Mouse (Mus musculus) MEL (cell line): Measurements from ENCODE around the gene Fam173a. TPM values are rescaled to one million over a fixed set of nuclear protein-coding genes. Genes with fewer than 3 reads are reported as not detected.

Experiments
- DNase-seq: peaks from one replicate; pipeline ENCODE4 v3.0.0; 2011; ENCODE audit warnings: low read depth, low spot score
- H3K27ac ChIP-seq: 2 replicates; pipeline ENCODE4 v1.5.1; 2012; ENCODE audit warnings: low read depth, mild to moderate bottlenecking, control low read depth, low read length, moderate library complexity; ENCODE audit not compliant: control insufficient read depth
- H3K27me3 ChIP-seq, 2 experiments: fragments of 150-350 bp in 1 of 2; sonication (generic) in 1 of 2; 2 replicates each; pipeline ENCODE4 v1.6.1; 2012; ENCODE audit warnings: low read length in 2 of 2, mild to moderate bottlenecking in 2 of 2, improper control_type of control experiment in 1 of 2, moderate library complexity in 1 of 2; ENCODE audit not compliant: insufficient read depth in 2 of 2, control insufficient read depth in 1 of 2
- H3K36me3 ChIP-seq, 2 experiments: 2 replicates each; pipeline ENCODE4 v1.6.1; 2012 to 2014; ENCODE audit warnings: low read length in 2 of 2, improper control_type of control experiment in 1 of 2, inconsistent platforms in 1 of 2, mild to moderate bottlenecking in 1 of 2; ENCODE audit not compliant: insufficient read depth in 2 of 2, control insufficient read depth in 1 of 2
- H3K4me1 ChIP-seq, 2 experiments: fragments of 150-350 bp in 1 of 2; sonication (generic) in 1 of 2; 2 replicates each; pipeline ENCODE4 v1.6.1; 2012; ENCODE audit warnings: low read length in 2 of 2, improper control_type of control experiment in 1 of 2, mild to moderate bottlenecking in 1 of 2; ENCODE audit not compliant: insufficient read depth in 2 of 2, control insufficient read depth in 1 of 2
- H3K4me3 ChIP-seq, 2 experiments: fragments of 150-350 bp in 1 of 2; sonication (generic) in 1 of 2; 2 replicates each; pipeline ENCODE4 v1.5.1; 2012; ENCODE audit warnings: low read depth in 2 of 2, low read length in 2 of 2, mild to moderate bottlenecking in 2 of 2, moderate library complexity in 2 of 2, control low read depth in 1 of 2, improper control_type of control experiment in 1 of 2; ENCODE audit not compliant: control insufficient read depth in 1 of 2, insufficient read depth in 1 of 2
- H3K79me2 ChIP-seq: 2 replicates; pipeline ENCODE4 v1.6.1; 2012; ENCODE audit warnings: mild to moderate bottlenecking, low read length, moderate library complexity; ENCODE audit not compliant: control insufficient read depth, poor library complexity, insufficient read depth
- H3K9ac ChIP-seq: 2 replicates; pipeline ENCODE4 v1.6.1; 2012; ENCODE audit warnings: low read depth, mild to moderate bottlenecking, control low read depth, low read length, moderate library complexity; ENCODE audit not compliant: control insufficient read depth, poor library complexity, severe bottlenecking
- H3K9me3 ChIP-seq: fragments of 150-350 bp; sonication (generic); replicated peaks from 2 replicates; pipeline ENCODE4 v1.6.1; 2012; ENCODE audit warnings: mild to moderate bottlenecking, low read length, improper control_type of control experiment, moderate library complexity; ENCODE audit not compliant: insufficient read depth
- CHD1 ChIP-seq: IDR thresholded peaks from 2 replicates; pipeline ENCODE4 v1.6.1; 2012; ENCODE audit warnings: low read depth, mild to moderate bottlenecking, inconsistent platforms, low read length, improper control_type of control experiment
- CHD2 ChIP-seq: IDR thresholded peaks from 2 replicates; pipeline ENCODE4 v1.6.1; 2011; ENCODE audit warnings: low read length, improper control_type of control experiment
- CTCF ChIP-seq, 3 experiments: IDR thresholded peaks in 2 of 3; conservative IDR thresholded peaks in 1 of 3; 2 replicates each; pipeline ENCODE4 v1.5.1; 2011 to 2012; ENCODE audit warnings: low read length in 3 of 3, low read depth in 2 of 3, mild to moderate bottlenecking in 2 of 3, improper control_type of control experiment in 1 of 3, inconsistent platforms in 1 of 3, mixed read lengths in 1 of 3, moderate library complexity in 1 of 3; ENCODE audit not compliant: control insufficient read depth in 1 of 3, insufficient read depth in 1 of 3, poor library complexity in 1 of 3, severe bottlenecking in 1 of 3
- ELF1 ChIP-seq: IDR thresholded peaks from 2 replicates; pipeline ENCODE4 v1.6.1; 2014; ENCODE audit warnings: low read depth, mild to moderate bottlenecking, inconsistent platforms, low read length, improper control_type of control experiment, moderate library complexity
- ETS1 ChIP-seq: IDR thresholded peaks from 2 replicates; pipeline ENCODE4 v1.6.1; 2012; ENCODE audit warnings: low read depth, mild to moderate bottlenecking, inconsistent platforms, low read length, improper control_type of control experiment, moderate library complexity
- GATA1 ChIP-seq: IDR thresholded peaks from 2 replicates; pipeline ENCODE4 v1.6.1; 2011; ENCODE audit warnings: low read depth, low read length, improper control_type of control experiment
- HCFC1 ChIP-seq: IDR thresholded peaks from 2 replicates; pipeline ENCODE4 v1.6.1; 2012; ENCODE audit warnings: low read depth, mild to moderate bottlenecking, inconsistent platforms, low read length, improper control_type of control experiment, moderate library complexity
- JUND ChIP-seq: IDR thresholded peaks from 2 replicates; pipeline ENCODE4 v1.6.1; 2011; ENCODE audit warnings: low read depth, mild to moderate bottlenecking, improper control_type of control experiment, low read length
- KAT2A ChIP-seq: conservative IDR thresholded peaks from 2 replicates; pipeline ENCODE4 v1.6.1; 2012; ENCODE audit warnings: low read depth, low read length, improper control_type of control experiment, inconsistent platforms
- MAZ ChIP-seq: IDR thresholded peaks from 2 replicates; pipeline ENCODE4 v1.6.1; 2012; ENCODE audit warnings: low read depth, mild to moderate bottlenecking, inconsistent platforms, low read length, improper control_type of control experiment
- RAD21 ChIP-seq: IDR thresholded peaks from 2 replicates; pipeline ENCODE4 v1.6.1; 2011; ENCODE audit warnings: mild to moderate bottlenecking, low read depth, low read length, improper control_type of control experiment
- SIN3A ChIP-seq: IDR thresholded peaks from 2 replicates; pipeline ENCODE4 v1.6.1; 2012; ENCODE audit warnings: low read length, improper control_type of control experiment, inconsistent platforms
- TAL1 ChIP-seq: IDR thresholded peaks from 2 replicates; pipeline ENCODE4 v1.6.1; 2012; ENCODE audit warnings: mild to moderate bottlenecking, inconsistent platforms, low read length, moderate library complexity, mixed read lengths
- TCF12 ChIP-seq: IDR thresholded peaks from 2 replicates; pipeline ENCODE4 v1.6.1; 2014; ENCODE audit warnings: low read depth, mild to moderate bottlenecking, inconsistent platforms, low read length, improper control_type of control experiment, moderate library complexity
- UBTF ChIP-seq: IDR thresholded peaks from 2 replicates; pipeline ENCODE4 v1.6.1; 2012; ENCODE audit warnings: low read depth, mild to moderate bottlenecking, inconsistent platforms, low read length, improper control_type of control experiment, moderate library complexity, borderline replicate concordance; ENCODE audit not compliant: insufficient read depth
- USF1 ChIP-seq: IDR thresholded peaks from 2 replicates; pipeline ENCODE4 v1.6.1; 2014; ENCODE audit warnings: low read depth, mild to moderate bottlenecking, inconsistent platforms, low read length, improper control_type of control experiment, moderate library complexity
- ZKSCAN1 ChIP-seq: IDR thresholded peaks from 2 replicates; pipeline ENCODE4 v1.6.1; 2012; ENCODE audit warnings: low read depth, mild to moderate bottlenecking, inconsistent platforms, low read length, improper control_type of control experiment, moderate library complexity
- polyA plus RNA-seq, 2 experiments: library from polyadenylated mRNA; stranded (reverse) in 1 of 2; unstranded in 1 of 2; fragments of >175 nt in 1 of 2; fragments of >200 nt in 1 of 2; gene quantifications; 2 replicates each; pipeline versions ENCODE4 v1.2.1 to v1.2.4; 2012; ENCODE audit warnings: low replicate concordance in 2 of 2, low read depth in 1 of 2; ENCODE audit not compliant: insufficient read length in 2 of 2, insufficient read depth in 1 of 2, missing spikeins in 1 of 2
- total RNA-seq: library from RNA; depleted of rRNA; stranded (reverse); fragments of 300-350 nt; gene quantifications from 2 replicates; pipeline ENCODE4 v1.2.3, GENCODE M21; 2012

Fam173a gene
- total and polyA plus RNA-seq, 3 experiments: 36.6 to 39.0 TPM; not detected in 1

DNA sequence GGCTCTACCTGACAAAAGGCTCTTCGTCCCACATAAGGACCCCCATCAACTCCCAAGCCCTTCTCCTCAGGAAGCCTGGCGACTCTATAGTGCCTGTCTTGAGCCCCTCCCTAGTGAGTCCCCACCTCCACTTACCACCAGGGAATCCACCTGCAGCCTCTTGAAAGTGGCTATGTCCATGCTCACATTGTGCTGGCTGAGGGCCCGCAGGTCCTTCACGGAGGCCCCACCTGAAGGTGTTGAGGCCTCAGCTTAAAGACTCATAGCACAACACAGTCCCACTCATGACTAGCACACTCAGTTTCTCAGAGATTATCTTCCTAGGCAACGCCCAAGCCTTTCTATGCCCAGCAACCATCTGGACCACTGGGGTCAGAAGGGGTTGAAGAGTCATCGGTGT, 43.4 kb downstream of the Fam173a start:
- Histone ChIP-seq H3K36me3 (no peaks in the 10 kb centered on the region), H3K4me1 (no peaks in the 10 kb centered on the region), H3K79me2 (no peaks in the 10 kb centered on the region), H3K4me3 (no peak overlapping the region), H3K27me3 (peaks cover 0 to 1% of the 10 kb centered on the region in 2 experiments; a peak in 1 of 4 replicates), H3K9me3 (no peaks in the 10 kb centered on the region), H3K27ac (no peak overlapping the region)
- DNase-seq: no peak
- TF ChIP-seq TAL1 (no peak), KAT2A (no peak)
- TF ChIP-seq, all 39 proteins: peak for 0
- no peak overlapping the region for H3K9ac ChIP-seq

- H3K9ac ChIP-seq: no peak overlapping the region
- peaks cover 0 to 3% of the 10 kb centered on the region in 2 experiments; a peak in 1 of 4 replicates for H3K27me3 ChIP-seq
- H3K27ac ChIP-seq: no peak overlapping the region
- H3K9me3 ChIP-seq: no peaks in the 10 kb centered on the region
- H3K36me3 ChIP-seq: no peaks in the 10 kb centered on the region
- H3K4me1 ChIP-seq: no peaks in the 10 kb centered on the region
- H3K79me2 ChIP-seq: no peaks in the 10 kb centered on the region
- no peak for DNase-seq
- H3K4me3 ChIP-seq: no peak overlapping the region
- TF ChIP-seq TCF12 (no peak), ELF1 (no peak), RAD21 (no peak), CHD2 (no peak), ETS1 (no peak), USF1 (no peak), MAZ (no peak), JUND (no peak), UBTF (no peak), HCFC1 (no peak), CHD1 (no peak), SIN3A (no peak), CTCF (IDR thresholded peaks at IDR 0.05 in 2 of 3, conservative IDR thresholded peaks at IDR 0.05 in 1 of 3; ENCODE audit: control insufficient read depth in 1 of 3, insufficient read depth in 1 of 3, low read depth in 2 of 3, low read length in 3 of 3, poor library complexity in 1 of 3, severe bottlenecking in 1 of 3) (no peak), ZKSCAN1 (no peak), GATA1 (no peak)
Observed at GRCm38 (mm10) chr17:25748238-25748637, 44.5 kb downstream of the Fam173a start.
